Mouse (Mus musculus): ENCODE results near the gene 2810408A11Rik. TPM values are rescaled to one million over a fixed set of nuclear protein-coding genes. Genes with fewer than 3 reads are reported as not detected.
A peak's percentile ranks its signal among the peaks of the same experiment; 100 is the strongest.
"Not testable (repeated sequence)": the region's sequence is repeated elsewhere in the genome, so short reads cannot be mapped to it uniquely, and the experiment has no call there.

2810408A11Rik gene
- polyA plus RNA-seq, 1 experiment from 2014 or later, result 5.5 TPM

GRCm38 (mm10) chr11:69921114-69922011 lies 20.6 kb upstream of the 2810408A11Rik start, which contains the start of gene Eif5a:
TSS of gene Eif5a (minus strand) at chr11:69921958.
- Histone ChIP-seq H3K27me3 (replicated peaks; ENCODE audit: control insufficient read depth, insufficient read depth, low read length) (no peaks in the 10 kb centered on the region), H3K4me1 (ENCODE audit: control insufficient read depth, insufficient read depth, low read depth, low read length) (peaks cover 16% of the 10 kb centered on the region), H3K36me3 (ENCODE audit: control insufficient read depth, insufficient read depth, low read length) (peaks cover 19% of the 10 kb centered on the region), H3K9me3 (ENCODE audit: control insufficient read depth, low read length) (no peaks in the 10 kb centered on the region), H3K9ac (ENCODE audit: low read depth, low read length) (peak within 1 kb of the TSS; percentile 92), H3K4me3 (ENCODE audit: low read length) (peak within 1 kb of the TSS; percentile 88), H3K4me2 (ENCODE audit: low read length) (peak within 1 kb of the TSS; percentile 83), H3K27ac (ENCODE audit: low read depth, low read length) (peak within 1 kb of the TSS; percentile 95)
- WGBS, result under 1% methylated on average over 76 of the region's 78 CpGs
- ATAC-seq, result peak; percentile 97

GRCm38 (mm10) chr11:69920266-69921031 lies 19.7 kb upstream of the 2810408A11Rik start:
- ATAC-seq, result peak; percentile 28; the same call in 1 of the 2 replicates
- no peaks in the 10 kb centered on the region for H3K27me3 ChIP-seq (replicated peaks; ENCODE audit: control insufficient read depth, insufficient read depth, low read length)
- H3K4me2 ChIP-seq (ENCODE audit: low read length), result peak overlapping the region; percentile 83
- peak overlapping the region; percentile 92 for H3K9ac ChIP-seq (ENCODE audit: low read depth, low read length)
- H3K4me3 ChIP-seq (ENCODE audit: low read length), result peak overlapping the region; percentile 88
- H3K36me3 ChIP-seq (ENCODE audit: control insufficient read depth, insufficient read depth, low read length), result peaks cover 29% of the 10 kb centered on the region
- H3K27ac ChIP-seq (ENCODE audit: low read depth, low read length), result peak overlapping the region; percentile 95
- no peaks in the 10 kb centered on the region for H3K9me3 ChIP-seq (ENCODE audit: control insufficient read depth, low read length)
- WGBS, result under 1% methylated on average over 58 of the region's 65 CpGs
- H3K4me1 ChIP-seq (ENCODE audit: control insufficient read depth, insufficient read depth, low read depth, low read length), result peaks cover 22% of the 10 kb centered on the region

GRCm38 (mm10) chr11:69919661-69920265 lies 19.0 kb upstream of the 2810408A11Rik start:
- H3K36me3 ChIP-seq (ENCODE audit: control insufficient read depth, insufficient read depth, low read length), result peaks cover 29% of the 10 kb centered on the region
- H3K9me3 ChIP-seq (ENCODE audit: control insufficient read depth, low read length), result no peaks in the 10 kb centered on the region
- no peak for ATAC-seq
- under 1% methylated on average over 17 of the region's 17 CpGs for WGBS
- no peaks in the 10 kb centered on the region for H3K27me3 ChIP-seq (replicated peaks; ENCODE audit: control insufficient read depth, insufficient read depth, low read length)
- peak overlapping the region; percentile 95 for H3K27ac ChIP-seq (ENCODE audit: low read depth, low read length)
- peak overlapping the region; percentile 88 for H3K4me3 ChIP-seq (ENCODE audit: low read length)
- H3K9ac ChIP-seq (ENCODE audit: low read depth, low read length), result peak overlapping the region; percentile 92
- peak overlapping the region; percentile 83 for H3K4me2 ChIP-seq (ENCODE audit: low read length)
- peaks cover 29% of the 10 kb centered on the region for H3K4me1 ChIP-seq (ENCODE audit: control insufficient read depth, insufficient read depth, low read depth, low read length)

- Histone ChIP-seq H3K36me3 (ENCODE audit: control insufficient read depth, insufficient read depth, low read length) (peaks cover 29% of the 10 kb centered on the region), H3K9ac (ENCODE audit: low read depth, low read length) (no peak overlapping the region), H3K4me1 (ENCODE audit: control insufficient read depth, insufficient read depth, low read depth, low read length) (peaks cover 34% of the 10 kb centered on the region), H3K27me3 (replicated peaks; ENCODE audit: control insufficient read depth, insufficient read depth, low read length) (no peaks in the 10 kb centered on the region), H3K27ac (ENCODE audit: low read depth, low read length) (no peak overlapping the region), H3K9me3 (ENCODE audit: control insufficient read depth, low read length) (no peaks in the 10 kb centered on the region), H3K4me3 (ENCODE audit: low read length) (no peak overlapping the region; the same call in 1 of the 2 replicates), H3K4me2 (ENCODE audit: low read length) (peak overlapping the region; percentile 83)
- no peak for ATAC-seq
- WGBS, result 86% methylated on average over 9 of the region's 9 CpGs
Observed at GRCm38 (mm10) chr11:69919053-69919452, 18.3 kb upstream of the 2810408A11Rik start.

GRCm38 (mm10) chr11:69918118-69918517 lies 17.3 kb upstream of the 2810408A11Rik start:
- 86% methylated on average over 5 of the region's 5 CpGs for WGBS
- ATAC-seq, result no peak
- Histone ChIP-seq H3K9ac (ENCODE audit: low read depth, low read length) (no peak overlapping the region), H3K27me3 (replicated peaks; ENCODE audit: control insufficient read depth, insufficient read depth, low read length) (no peaks in the 10 kb centered on the region), H3K4me1 (ENCODE audit: control insufficient read depth, insufficient read depth, low read depth, low read length) (peaks cover 39% of the 10 kb centered on the region), H3K4me3 (ENCODE audit: low read length) (no peak overlapping the region), H3K36me3 (ENCODE audit: control insufficient read depth, insufficient read depth, low read length) (peaks cover 30% of the 10 kb centered on the region), H3K9me3 (ENCODE audit: control insufficient read depth, low read length) (no peaks in the 10 kb centered on the region), H3K4me2 (ENCODE audit: low read length) (no peak overlapping the region), H3K27ac (ENCODE audit: low read depth, low read length) (no peak overlapping the region)

GRCm38 (mm10) chr11:69917379-69917948 lies 16.7 kb upstream of the 2810408A11Rik start:
- peaks cover 32% of the 10 kb centered on the region for H3K36me3 ChIP-seq (ENCODE audit: control insufficient read depth, insufficient read depth, low read length)
- 92% methylated on average over 8 of the region's 8 CpGs for WGBS
- H3K4me1 ChIP-seq (ENCODE audit: control insufficient read depth, insufficient read depth, low read depth, low read length), result peaks cover 39% of the 10 kb centered on the region
- H3K4me3 ChIP-seq (ENCODE audit: low read length), result no peak overlapping the region
- no peak overlapping the region for H3K4me2 ChIP-seq (ENCODE audit: low read length)
- no peak overlapping the region for H3K9ac ChIP-seq (ENCODE audit: low read depth, low read length)
- no peaks in the 10 kb centered on the region for H3K27me3 ChIP-seq (replicated peaks; ENCODE audit: control insufficient read depth, insufficient read depth, low read length)
- H3K9me3 ChIP-seq (ENCODE audit: control insufficient read depth, low read length), result no peaks in the 10 kb centered on the region
- ATAC-seq, result no peak
- H3K27ac ChIP-seq (ENCODE audit: low read depth, low read length), result no peak overlapping the region

- not testable (repeated sequence) for H3K4me2 ChIP-seq (ENCODE audit: low read length); H3K27ac ChIP-seq (ENCODE audit: low read depth, low read length); H3K9me3 ChIP-seq (ENCODE audit: control insufficient read depth, low read length); H3K9ac ChIP-seq (ENCODE audit: low read depth, low read length); H3K27me3 ChIP-seq (replicated peaks; ENCODE audit: control insufficient read depth, insufficient read depth, low read length); ATAC-seq; H3K4me3 ChIP-seq (ENCODE audit: low read length)
- Histone ChIP-seq H3K4me1 (ENCODE audit: control insufficient read depth, insufficient read depth, low read depth, low read length) (peaks cover 36% of the 10 kb centered on the region), H3K36me3 (ENCODE audit: control insufficient read depth, insufficient read depth, low read length) (peaks cover 39% of the 10 kb centered on the region)
- 68% methylated on average over 7 of the region's 7 CpGs for WGBS
Observed at GRCm38 (mm10) chr11:69916652-69917378, 16.0 kb upstream of the 2810408A11Rik start.

Data from hindbrain, embryonic 16.5 days (tissue).